Mouse (Mus musculus): Measurements from ENCODE around the gene Srrm4.

Srrm4 gene

DNA sequence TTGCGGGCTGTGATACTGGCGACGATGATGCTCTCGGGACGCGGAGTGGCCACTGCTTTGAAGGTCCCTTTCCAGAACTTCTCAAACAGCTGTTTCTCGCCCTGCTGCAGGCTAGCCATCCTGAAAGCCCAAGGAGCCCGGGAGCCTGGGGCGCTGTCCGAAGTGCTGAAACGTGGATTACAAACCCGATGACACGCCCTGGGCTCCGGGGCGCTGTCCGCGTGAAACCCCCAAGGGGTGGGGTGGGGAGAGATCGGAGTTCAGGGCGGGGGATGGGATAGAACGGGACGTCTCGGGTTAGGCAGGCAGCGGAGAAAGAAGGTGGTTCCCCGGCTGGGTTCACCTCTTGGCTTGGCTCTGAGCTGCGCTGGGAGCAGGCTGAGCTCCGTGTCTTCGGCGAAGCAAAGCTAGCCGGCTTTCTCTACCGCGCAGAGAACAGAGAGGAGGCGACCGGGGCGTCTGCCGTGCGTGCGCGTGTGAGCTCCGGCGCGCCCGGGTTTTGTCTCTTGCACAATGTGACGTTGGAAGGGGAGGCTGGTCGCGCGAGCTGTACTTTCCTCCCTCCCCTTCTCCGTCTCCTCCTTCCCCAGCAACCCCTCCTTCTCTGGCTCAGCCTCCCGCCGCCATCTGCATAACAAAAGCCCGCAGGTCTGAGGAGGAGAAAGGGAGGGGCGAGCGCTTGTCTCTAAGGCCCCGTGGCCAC, at the start of gene Srrm4:
Srrm4 (minus strand) TSS at position 472 of the 703 bp plus-strand sequence.
- DNase-seq (ENCODE audit: low read depth, low spot score) = peak; percentile 84

- peak; percentile 77 for DNase-seq (ENCODE audit: low read depth, low spot score)
These were observed 1.3 kb upstream of the Srrm4 start for GRCm38 (mm10) chr5:116592801-116593430.

DNA sequence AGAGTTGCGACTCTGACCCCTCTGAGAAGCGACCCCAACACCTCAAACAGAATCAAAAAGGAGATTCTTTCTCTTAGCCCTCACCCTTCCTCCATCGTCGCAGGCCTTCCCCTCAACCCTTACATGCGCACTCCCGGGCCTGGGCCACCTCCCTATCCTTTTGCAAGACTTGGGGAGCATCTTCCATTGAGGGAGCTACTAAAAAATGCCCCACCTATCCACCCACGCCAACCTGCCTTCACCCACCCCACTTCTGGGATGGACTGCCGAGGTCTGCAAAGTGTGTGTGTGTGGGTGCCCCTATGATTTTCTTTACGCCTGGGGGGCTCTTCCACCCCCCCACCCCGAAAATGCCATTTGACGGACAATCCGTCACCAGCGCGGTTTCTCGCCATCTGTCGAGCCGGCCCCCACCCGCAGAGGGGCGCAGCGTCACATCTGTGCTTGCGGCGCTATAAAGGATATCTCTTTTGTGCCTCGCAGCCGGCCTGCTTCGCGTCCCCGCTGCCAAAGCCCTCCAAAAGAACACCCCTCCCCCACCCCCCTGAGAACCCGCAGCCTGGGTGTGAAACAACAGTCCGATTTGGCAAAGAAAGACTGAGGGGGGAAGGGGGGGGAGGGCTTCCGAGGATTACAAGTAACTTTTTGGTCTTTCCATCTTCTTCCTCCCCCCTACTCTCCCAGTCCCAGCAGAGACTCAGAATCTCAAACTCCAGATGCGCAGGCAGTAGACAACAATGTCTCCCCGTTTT, 608 bp upstream of the Srrm4 start:
- no peak for DNase-seq (ENCODE audit: low read depth, low spot score)

DNA sequence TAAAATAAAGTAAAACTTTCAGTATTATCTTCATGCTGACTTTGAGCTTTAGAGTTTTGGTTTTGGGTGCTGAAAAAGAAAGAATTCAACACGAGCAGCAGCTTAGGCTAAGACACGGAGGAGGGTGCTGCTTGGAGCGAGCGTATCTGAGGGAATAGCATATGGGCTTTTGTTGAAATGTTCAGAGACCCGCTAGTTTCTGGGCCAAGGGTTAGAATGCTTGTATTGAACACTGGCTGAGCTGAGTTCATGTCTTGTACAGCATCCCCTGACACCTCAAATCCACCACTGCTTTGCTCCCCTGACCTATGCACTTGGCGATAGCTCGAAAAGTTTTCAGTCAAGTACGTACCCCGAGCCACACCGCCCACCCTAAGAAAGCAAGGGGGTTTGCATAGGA, 919 bp downstream of the Srrm4 start:
- DNase-seq (ENCODE audit: low read depth, low spot score) = no peak

GRCm38 (mm10) chr5:116589631-116590030, 2.0 kb downstream of the Srrm4 start:
- no peak for DNase-seq (ENCODE audit: low read depth, low spot score)

GRCm38 (mm10) chr5:116588836-116589235, 2.8 kb downstream of the Srrm4 start:
- DNase-seq (ENCODE audit: low read depth, low spot score) = no peak

GRCm38 (mm10) chr5:116579533-116579932, 12.1 kb downstream of the Srrm4 start:
- no peak for DNase-seq (ENCODE audit: low read depth, low spot score)

DNA sequence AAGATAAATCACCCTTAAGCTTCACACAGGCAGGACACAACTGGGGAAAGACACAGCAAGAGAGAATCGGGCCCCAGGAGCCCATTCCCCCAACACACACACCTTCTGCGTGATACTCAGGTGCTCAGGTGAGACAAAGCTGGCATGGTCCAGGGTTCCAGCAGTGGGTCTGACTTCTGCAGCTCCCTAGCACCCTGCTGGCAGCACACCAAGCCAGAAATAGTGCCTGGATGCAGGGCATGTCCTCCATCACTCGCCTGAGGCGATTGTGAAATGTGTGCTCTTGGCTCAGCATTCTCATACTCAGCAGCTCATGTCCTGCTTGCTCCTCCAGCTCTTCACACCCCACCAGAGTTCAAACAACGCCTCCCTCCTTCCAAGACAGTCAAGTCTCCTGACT, 14.5 kb downstream of the Srrm4 start:
- no peak for DNase-seq (ENCODE audit: low read depth, low spot score)

GRCm38 (mm10) chr5:116573307-116573706, 18.3 kb downstream of the Srrm4 start:
- DNase-seq (ENCODE audit: low read depth, low spot score) = no peak

DNA sequence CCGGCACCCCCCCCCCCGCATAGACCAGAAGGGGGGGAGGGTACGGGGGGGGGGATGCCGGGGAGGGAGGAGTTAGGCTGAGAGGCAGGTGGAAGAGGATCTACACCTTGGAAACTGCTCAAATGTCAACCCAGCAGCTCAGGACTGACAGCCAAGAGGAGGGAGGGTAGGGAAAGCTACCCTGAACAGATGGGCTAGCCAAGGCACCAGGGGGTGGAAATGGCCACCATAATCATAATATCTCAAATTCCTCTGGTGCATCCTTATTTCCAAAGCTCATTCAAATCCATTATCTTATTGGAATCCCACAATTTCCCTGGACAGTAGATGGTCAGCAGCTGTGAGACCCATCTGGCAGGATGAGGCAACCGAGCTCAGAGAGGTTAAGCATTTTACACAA, 19.7 kb downstream of the Srrm4 start:
- DNase-seq (ENCODE audit: low read depth, low spot score) = no peak

- peak; percentile 71 for DNase-seq (ENCODE audit: low read depth, low spot score)
These were observed 20.3 kb downstream of the Srrm4 start for GRCm38 (mm10) chr5:116571232-116571861.

GRCm38 (mm10) chr5:116570566-116570965, 21.1 kb downstream of the Srrm4 start:
- no peak for DNase-seq (ENCODE audit: low read depth, low spot score)

DNA sequence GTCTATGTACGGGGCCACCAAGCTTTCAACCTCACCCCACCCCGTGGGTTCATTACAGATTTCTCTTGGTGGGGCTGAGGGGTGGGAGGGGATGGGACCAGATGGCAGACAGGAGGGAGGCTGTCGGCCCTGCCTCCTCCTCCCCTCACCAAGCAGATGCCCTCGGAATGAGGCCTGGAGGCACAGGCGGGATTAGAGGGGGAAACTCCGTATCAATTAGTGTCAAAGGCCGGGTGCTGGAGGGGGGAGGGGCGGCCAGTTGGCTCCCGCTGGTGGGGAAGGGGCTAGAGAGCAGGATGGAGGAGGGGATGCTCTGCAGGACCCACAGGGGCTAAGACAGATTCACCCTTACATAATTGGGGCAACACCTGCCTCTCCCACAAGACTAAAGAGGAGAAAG, 22.0 kb downstream of the Srrm4 start:
- peak; percentile 86 for DNase-seq (ENCODE audit: low read depth, low spot score)

DNA sequence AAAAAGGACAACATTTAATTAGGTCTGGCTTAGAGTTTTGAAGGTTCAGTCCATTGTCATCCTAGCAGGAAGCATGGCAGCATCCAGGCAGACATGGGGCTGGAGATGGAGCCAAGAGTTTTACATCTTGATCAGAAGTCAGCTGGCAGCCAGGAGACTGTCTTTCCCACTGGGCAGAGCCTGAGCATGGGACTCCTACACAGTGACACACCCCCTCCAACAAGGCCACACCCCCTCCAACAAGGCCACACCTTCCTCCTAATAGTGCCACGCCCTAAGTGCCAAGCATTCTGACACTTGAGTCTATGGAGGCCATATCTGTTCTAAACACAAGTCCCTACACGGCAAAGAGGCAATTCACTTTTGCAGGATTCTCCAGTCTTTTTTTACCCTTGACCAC, 23.6 kb downstream of the Srrm4 start:
- DNase-seq (ENCODE audit: low read depth, low spot score) = no peak

DNA sequence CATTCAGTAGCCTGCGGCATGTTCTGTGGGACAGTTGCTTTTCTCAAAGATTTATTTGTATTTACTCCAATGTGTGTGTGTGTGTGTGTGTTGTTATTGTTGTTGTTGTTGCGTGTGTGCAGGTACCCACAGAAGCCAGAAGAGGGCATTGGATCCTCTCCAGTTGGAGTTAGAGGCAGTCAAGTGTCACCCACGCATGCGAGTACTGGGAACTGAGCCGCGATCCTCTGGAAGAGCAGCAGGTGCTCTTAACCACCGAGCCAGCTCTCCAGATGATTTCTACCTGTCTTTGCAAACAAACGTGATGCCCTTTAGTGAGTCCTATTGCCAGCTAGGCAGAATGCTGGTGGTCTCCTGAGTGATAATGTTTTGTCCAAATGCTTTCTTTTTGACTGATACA, 24.3 kb downstream of the Srrm4 start:
- no peak for DNase-seq (ENCODE audit: low read depth, low spot score)

DNA sequence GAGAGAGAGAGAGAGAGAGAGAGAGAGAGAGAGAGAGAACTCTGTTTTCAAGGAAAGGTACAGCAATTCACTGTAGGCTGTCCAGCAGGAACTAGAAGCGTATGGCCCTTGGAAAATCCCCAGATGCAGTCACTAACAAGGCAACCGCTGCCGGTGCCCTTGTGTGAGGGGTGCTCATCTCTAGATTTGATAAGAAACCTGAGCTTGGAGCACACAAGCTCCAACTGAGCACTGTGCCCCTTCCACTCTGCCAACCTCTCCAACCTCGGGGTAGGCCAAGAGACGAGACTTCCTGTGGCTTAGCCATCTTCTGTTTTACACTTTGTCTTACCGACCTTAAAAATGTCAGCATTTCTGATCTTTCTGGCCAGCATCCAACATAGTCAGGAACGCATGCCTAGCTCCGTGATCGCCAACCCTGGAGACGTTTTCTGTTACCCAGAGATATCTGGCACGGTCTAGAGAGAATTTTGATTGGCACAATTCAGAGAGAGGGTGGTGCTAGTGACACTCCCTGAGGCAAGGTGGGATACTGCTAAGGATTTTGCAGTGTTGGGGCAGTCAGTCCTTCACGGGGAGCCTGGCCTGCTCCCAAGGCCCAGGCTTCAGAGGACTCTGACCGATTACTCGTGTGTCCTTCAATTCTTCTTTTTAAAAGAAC, 25.1 kb downstream of the Srrm4 start:
- DNase-seq (ENCODE audit: low read depth, low spot score) = no peak

DNA sequence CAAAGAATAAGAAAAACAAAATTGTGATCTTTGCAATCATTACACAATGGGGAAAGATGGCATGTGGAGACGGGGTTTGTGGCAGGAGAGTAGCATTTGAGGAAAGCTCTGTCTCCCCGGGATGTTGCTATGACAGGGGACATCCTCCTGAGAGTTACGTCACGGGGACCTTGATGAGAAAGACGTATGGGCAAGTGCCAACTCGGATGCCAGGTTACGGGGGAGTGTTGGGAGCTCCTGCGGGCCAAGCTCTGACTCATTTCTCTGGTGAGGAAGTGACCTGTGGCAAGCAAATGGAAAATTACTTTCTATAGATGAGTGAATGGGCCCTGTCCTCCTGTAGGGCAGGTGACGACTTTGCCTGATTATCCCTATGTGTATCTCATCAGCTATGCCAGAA, 26.0 kb downstream of the Srrm4 start:
- DNase-seq (ENCODE audit: low read depth, low spot score) = no peak

- DNase-seq (ENCODE audit: low read depth, low spot score) = no peak
These were observed 27.2 kb downstream of the Srrm4 start for GRCm38 (mm10) chr5:116564391-116564790.

- DNase-seq (ENCODE audit: low read depth, low spot score) = no peak
These were observed 27.9 kb downstream of the Srrm4 start for GRCm38 (mm10) chr5:116563713-116564112.

GRCm38 (mm10) chr5:116559091-116559490, 32.5 kb downstream of the Srrm4 start:
- no peak for DNase-seq (ENCODE audit: low read depth, low spot score)

DNA sequence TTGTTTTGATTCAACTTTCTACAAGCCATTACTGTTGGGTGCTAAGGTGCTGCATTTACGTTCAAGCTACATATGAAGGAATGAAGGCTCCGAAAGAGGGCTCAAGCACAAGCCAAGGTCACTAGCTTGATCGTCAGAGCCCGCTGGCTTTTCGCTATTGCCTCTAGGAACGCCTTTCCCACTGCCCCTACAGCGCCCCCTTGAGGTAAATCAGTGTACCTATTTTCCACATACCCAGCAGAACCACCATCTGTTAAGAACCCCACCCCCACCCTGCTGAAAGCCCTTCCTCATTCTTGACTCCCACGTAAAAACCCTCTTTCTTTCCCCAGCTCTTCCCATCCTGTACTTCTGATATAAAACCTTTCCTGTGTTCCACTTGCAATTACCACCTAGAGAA, 35.0 kb downstream of the Srrm4 start:
- DNase-seq (ENCODE audit: low read depth, low spot score) = no peak

DNA sequence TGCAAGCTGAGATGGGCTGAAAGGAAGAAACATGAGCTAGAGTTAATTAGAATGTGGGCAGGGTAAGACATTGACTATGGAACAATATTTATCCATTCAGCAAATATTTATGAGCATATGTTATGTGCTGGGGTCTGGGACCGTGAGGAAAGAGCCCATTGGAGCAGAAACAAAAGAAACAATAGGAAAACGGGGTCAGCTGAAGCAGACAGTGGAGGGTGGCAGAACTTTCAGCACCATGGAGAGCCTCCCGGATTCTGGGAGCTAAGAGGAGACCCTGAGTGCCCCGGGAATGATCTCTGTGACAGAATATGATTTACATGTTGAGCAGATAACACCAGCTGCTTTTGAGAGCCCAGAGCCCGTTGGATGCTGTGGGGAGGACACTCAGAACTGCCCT, 37.7 kb downstream of the Srrm4 start:
- DNase-seq (ENCODE audit: low read depth, low spot score) = no peak

All from retina, postnatal 7 days (tissue).